Mouse (Mus musculus) hindbrain, embryonic 16.5 days (tissue): ENCODE data around the gene Pkn1. TPM values are rescaled to one million over a fixed set of nuclear protein-coding genes. Genes with fewer than 3 reads are reported as not detected.

ENCODE experiments used
- ATAC-seq: fragments of 200-750 bp; cut with Nextera tagmentation; 2 replicates; pipeline ENCODE4 v1.8.0; 2017; ENCODE audit warnings: moderate TSS enrichment, moderate library complexity
- H3K27ac ChIP-seq: fragments of 300-500 bp; sonication (generic); 2 replicates; pipeline ENCODE4 v1.5.1; 2014; ENCODE audit warnings: low read depth, mild to moderate bottlenecking, control low read depth, low read length, moderate library complexity
- H3K27me3 ChIP-seq: fragments of 300-500 bp; sonication (generic); replicated peaks from 2 replicates; pipeline ENCODE4 v1.6.1; 2014; ENCODE audit warnings: low read length; ENCODE audit not compliant: control insufficient read depth, insufficient read depth
- H3K36me3 ChIP-seq: fragments of 300-500 bp; sonication (generic); 2 replicates; pipeline ENCODE4 v1.6.1; 2014; ENCODE audit warnings: mild to moderate bottlenecking, low read length, moderate library complexity, mixed read lengths; ENCODE audit not compliant: control insufficient read depth, insufficient read depth
- H3K4me1 ChIP-seq: fragments of 300-500 bp; sonication (generic); 2 replicates; pipeline ENCODE4 v1.6.1; 2014; ENCODE audit warnings: low read depth, low read length; ENCODE audit not compliant: control insufficient read depth, insufficient read depth
- H3K4me2 ChIP-seq: fragments of 300-500 bp; sonication (generic); 2 replicates; pipeline ENCODE4 v1.6.1; 2014; ENCODE audit warnings: mild to moderate bottlenecking, low read length, control low read depth, moderate library complexity
- H3K4me3 ChIP-seq: fragments of 300-500 bp; sonication (generic); 2 replicates; pipeline ENCODE4 v1.5.1; 2014; ENCODE audit warnings: mild to moderate bottlenecking, low read length, control low read depth, moderate library complexity
- H3K9ac ChIP-seq: fragments of 300-500 bp; sonication (generic); 2 replicates; pipeline ENCODE4 v1.6.1; 2014; ENCODE audit warnings: low read depth, mild to moderate bottlenecking, control low read depth, low read length, moderate library complexity
- H3K9me3 ChIP-seq: fragments of 300-500 bp; sonication (generic); 2 replicates; pipeline ENCODE4 v1.6.1; 2014; ENCODE audit warnings: mild to moderate bottlenecking, low read length, moderate library complexity; ENCODE audit not compliant: control insufficient read depth
- WGBS: fragments of 180-500 bp; shearing (Covaris S2); extraction: QIAGEN DNeasy Blood & Tissue Kit; methylation state at CpG from one replicate; pipeline ENCODE4 v1.1.7; 2014; 5-methylcytosine and 5-hydroxymethylcytosine counted together
- polyA plus RNA-seq: library from polyadenylated mRNA; unstranded; fragments of >200 nt; fragmentation: Nextera tagmentation; extraction: Ambion mirVana; gene quantifications from 2 replicates; pipeline ENCODE4 v1.2.1, GENCODE M21; 2015

Gene Pkn1
- polyA plus RNA-seq, 1 experiment from 2014 or later: 21.2 TPM

DNA sequence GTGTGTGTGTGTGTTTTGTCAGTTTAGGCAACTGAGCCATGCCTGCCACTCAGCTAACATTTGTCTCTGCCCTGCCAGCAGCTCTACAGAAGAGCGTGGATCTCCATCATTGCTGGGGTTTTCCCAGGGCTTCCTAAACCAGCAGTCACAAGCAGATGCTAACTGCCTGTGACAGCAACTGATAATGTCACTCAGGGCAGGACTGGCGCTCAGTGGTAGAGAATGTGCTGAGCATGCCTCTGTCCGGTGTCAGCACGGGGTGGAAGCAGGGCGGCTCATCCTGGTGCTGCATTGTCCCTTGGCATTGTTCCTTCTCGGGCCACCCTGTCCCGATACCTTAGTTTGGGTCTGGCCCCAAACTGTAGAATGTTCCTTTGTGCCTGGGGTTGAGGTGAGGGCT, 75.4 kb downstream of the Pkn1 start:
- Histone ChIP-seq H3K4me3 (no peak overlapping the region), H3K27me3 (no peaks in the 10 kb centered on the region), H3K9me3 (no peaks in the 10 kb centered on the region), H3K4me2 (no peak overlapping the region), H3K4me1 (no peaks in the 10 kb centered on the region; the same call in 1 of the 2 replicates), H3K36me3 (no peaks in the 10 kb centered on the region), H3K27ac (no peak overlapping the region), H3K9ac (no peak overlapping the region)
- 89% methylated on average over 7 of the region's 7 CpGs for WGBS
- no peak for ATAC-seq

DNA sequence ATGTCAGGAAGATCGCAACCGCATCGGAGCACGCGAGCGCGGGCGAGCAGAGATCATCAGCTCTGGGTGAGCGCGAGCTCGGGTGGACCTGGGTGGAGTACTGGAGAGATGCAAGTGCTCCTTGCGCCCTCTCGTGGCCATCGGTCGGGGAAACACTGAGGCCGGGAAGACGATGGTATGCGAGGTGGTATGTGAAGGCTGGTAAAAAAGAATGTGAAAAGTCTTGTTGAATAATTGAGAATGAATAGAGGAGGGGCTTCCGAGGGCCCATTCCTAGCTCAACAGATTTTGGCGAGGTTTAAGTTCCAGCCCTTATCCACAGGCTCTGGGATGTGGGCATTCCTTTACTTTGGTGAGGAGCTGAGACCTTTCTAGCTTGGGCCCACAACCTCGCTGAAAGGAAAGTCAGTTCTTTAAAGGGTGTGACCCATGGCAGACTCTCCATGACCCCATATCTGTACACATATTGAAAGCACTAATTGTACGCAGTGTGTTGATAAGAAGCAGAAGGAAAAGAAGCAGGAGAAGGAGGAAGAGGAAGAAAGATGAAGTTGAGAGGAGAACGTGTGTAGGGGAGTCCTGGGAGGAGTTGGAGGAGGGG, 76.5 kb downstream of the Pkn1 start:
- peak overlapping the region; percentile 64 for H3K9ac ChIP-seq
- peak overlapping the region; percentile 76 for H3K4me2 ChIP-seq
- H3K27ac ChIP-seq: no peak overlapping the region; the same call in 1 of the 2 replicates
- no peaks in the 10 kb centered on the region for H3K36me3 ChIP-seq
- peak; percentile 96 for ATAC-seq
- H3K4me1 ChIP-seq: no peaks in the 10 kb centered on the region; the same call in 1 of the 2 replicates
- 11% methylated on average over 23 of the region's 23 CpGs for WGBS
- H3K27me3 ChIP-seq: no peaks in the 10 kb centered on the region
- H3K4me3 ChIP-seq: peak overlapping the region; percentile 44
- H3K9me3 ChIP-seq: no peaks in the 10 kb centered on the region

DNA sequence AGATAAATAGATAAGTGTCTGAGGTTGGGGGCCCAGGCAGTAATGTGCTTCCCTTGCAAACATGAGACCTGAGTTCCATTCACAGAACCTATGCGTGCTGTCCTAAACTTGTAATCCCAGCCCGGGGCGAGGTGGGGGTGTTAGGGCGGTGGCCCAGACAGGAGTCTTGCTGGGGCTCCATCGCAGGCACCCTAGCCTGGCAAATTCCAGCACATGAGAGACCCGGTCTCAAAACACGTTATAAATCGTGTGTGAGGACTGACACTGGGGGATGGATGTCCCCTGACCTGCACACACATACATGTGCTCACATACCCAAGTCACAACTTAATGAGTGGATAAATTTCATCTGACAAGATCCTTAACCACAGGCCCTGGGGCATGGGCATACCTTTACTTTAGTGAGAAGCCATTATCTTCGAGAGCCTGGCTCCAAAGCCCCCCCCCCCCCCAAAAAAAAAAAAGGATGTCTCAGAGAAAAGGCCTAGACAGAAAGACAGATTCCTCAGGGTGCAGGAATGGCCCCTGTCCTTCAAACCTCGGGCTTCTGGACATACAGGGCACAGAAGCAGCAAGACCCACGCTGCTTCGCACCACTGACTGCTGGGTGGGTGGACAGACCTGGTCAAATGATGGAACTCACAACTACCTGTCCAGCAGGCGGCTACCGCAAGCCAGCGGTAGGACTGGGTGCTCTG, 77.1 kb downstream of the Pkn1 start:
- WGBS: 55% methylated on average over 15 of the region's 15 CpGs
- H3K4me1 ChIP-seq: no peaks in the 10 kb centered on the region; the same call in 1 of the 2 replicates
- no peaks in the 10 kb centered on the region for H3K9me3 ChIP-seq
- peak overlapping the region; percentile 76 for H3K4me2 ChIP-seq
- ATAC-seq: peak; percentile 43; the same call in 1 of the 2 replicates
- H3K9ac ChIP-seq: peak overlapping the region; percentile 64
- peak overlapping the region; percentile 44 for H3K4me3 ChIP-seq
- H3K27me3 ChIP-seq: no peaks in the 10 kb centered on the region
- H3K36me3 ChIP-seq: no peaks in the 10 kb centered on the region
- H3K27ac ChIP-seq: no peak overlapping the region; the same call in 1 of the 2 replicates

DNA sequence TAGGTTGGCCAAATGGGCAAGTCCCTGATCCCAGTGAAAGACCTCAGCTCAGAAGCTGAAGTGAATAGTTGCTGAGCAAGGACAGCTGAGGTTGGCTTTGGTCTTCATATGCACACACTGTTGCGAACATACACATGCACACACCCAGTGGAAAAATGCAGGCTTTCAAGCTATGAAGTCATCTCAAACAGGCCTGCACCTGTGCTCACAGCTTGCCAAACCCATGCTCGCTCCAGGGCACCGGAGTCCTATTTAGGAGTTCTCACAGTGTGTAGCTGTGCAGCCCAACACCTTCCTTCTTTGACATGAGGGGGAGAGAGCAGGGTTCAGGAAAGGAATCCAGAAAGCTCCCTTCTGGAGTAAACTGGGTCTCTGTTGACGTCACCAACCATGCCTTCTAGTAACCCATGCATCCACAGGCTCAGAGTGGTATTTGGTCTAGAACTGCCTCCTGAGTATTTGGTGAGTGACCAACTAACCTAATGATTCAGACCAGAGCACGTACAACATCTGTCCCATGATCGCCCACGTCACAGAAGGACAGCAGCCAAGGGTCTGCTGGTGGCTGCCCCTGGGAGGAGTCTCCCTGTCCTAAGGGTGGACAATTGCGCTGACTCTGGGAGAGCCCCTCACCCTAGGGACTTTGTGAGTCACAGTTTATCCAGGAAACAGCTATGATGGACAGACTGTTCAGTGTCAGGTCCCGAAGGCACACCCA, 79.3 kb downstream of the Pkn1 start:
- H3K4me3 ChIP-seq: no peak overlapping the region
- H3K4me2 ChIP-seq: no peak overlapping the region
- H3K4me1 ChIP-seq: no peaks in the 10 kb centered on the region; the same call in 1 of the 2 replicates
- no peak overlapping the region for H3K9ac ChIP-seq
- H3K36me3 ChIP-seq: no peaks in the 10 kb centered on the region
- WGBS: 89% methylated on average over 9 of the region's 9 CpGs
- H3K27ac ChIP-seq: no peak overlapping the region
- H3K9me3 ChIP-seq: no peaks in the 10 kb centered on the region
- H3K27me3 ChIP-seq: no peaks in the 10 kb centered on the region
- no peak for ATAC-seq

DNA sequence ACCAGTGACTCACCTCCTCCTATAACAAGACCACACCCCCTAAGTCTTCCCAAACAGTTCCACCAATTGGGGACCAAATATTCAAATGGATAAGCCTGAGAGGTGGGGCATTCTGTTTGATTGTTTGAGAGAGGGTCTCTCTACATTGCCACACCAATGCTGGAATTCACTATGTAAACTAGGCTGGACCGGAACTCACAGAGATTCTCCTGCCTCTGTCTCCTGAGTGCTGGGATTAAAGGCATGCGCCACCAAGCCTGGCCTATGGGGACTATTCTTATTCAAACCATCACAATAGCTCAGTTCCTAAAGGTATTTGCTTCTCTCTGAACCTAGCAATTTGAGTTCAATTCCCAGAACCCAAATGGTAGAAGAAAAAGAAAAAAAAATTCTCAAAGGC, 80.4 kb downstream of the Pkn1 start:
- Histone ChIP-seq H3K9ac (no peak overlapping the region), H3K4me2 (no peak overlapping the region), H3K4me3 (no peak overlapping the region), H3K36me3 (peaks cover 5% of the 10 kb centered on the region), H3K4me1 (no peaks in the 10 kb centered on the region; the same call in 1 of the 2 replicates), H3K27ac (no peak overlapping the region), H3K27me3 (no peaks in the 10 kb centered on the region), H3K9me3 (no peaks in the 10 kb centered on the region)
- no peak for ATAC-seq
- WGBS: 98% methylated on average over 2 of the region's 2 CpGs

DNA sequence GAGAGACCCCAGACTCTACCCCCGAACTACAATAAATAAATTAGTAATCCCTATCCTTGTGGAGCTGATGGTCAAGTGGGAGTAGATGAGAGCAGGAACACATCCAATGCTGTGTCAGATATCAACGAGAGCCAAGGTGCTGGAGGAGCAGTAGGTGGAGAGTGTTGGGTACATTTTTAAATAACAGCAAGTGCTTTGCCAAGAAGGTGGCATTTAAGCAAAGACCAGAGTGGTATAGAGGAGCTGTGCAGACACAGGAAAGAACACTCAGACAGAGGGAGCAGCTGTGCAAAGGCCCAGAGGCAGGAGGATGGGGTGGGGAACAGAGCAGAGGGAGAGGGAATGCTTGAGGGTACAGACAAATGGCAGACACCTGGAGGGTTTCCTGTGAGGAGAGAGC, 81.9 kb downstream of the Pkn1 start:
- 90% methylated on average over 2 of the region's 2 CpGs for WGBS
- Histone ChIP-seq H3K27me3 (no peaks in the 10 kb centered on the region), H3K4me2 (no peak overlapping the region), H3K9me3 (no peaks in the 10 kb centered on the region), H3K9ac (no peak overlapping the region), H3K36me3 (peaks cover 11% of the 10 kb centered on the region), H3K27ac (no peak overlapping the region), H3K4me1 (no peaks in the 10 kb centered on the region; the same call in 1 of the 2 replicates), H3K4me3 (no peak overlapping the region)
- no peak for ATAC-seq

DNA sequence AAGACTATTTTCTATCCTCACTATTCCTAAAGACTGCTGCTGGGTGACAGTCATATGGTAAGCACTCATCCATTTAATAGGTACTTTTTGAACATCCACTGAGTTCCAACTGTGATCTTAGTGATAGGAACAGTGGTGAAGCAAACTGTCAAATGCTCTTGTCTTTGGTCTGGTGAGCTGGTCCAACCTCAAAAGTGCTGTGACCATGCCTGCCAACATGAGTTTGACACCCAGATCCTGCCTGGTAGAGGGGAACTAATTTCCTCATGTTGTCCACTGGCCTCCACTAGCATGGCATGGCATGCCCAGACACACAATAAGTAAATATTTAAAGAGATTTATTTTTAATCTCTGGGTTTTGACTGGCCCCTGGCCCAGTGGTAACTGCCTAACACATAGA, 82.4 kb downstream of the Pkn1 start:
- Histone ChIP-seq H3K9ac (no peak overlapping the region), H3K27ac (no peak overlapping the region), H3K4me1 (no peaks in the 10 kb centered on the region), H3K9me3 (no peaks in the 10 kb centered on the region), H3K4me2 (no peak overlapping the region), H3K4me3 (no peak overlapping the region), H3K27me3 (no peaks in the 10 kb centered on the region), H3K36me3 (peaks cover 15% of the 10 kb centered on the region)
- ATAC-seq: no peak
